Mouse (Mus musculus) spleen, adult 12 weeks (tissue): ENCODE data around the gene D17Wsu92e.
A peak's percentile ranks its signal among the peaks of the same experiment; 100 is the strongest.

Experiments used
- DNase-seq: peaks from one replicate; pipeline ENCODE4 v3.0.0; 2022; ENCODE audit warnings: low spot score

D17Wsu92e gene

DNA sequence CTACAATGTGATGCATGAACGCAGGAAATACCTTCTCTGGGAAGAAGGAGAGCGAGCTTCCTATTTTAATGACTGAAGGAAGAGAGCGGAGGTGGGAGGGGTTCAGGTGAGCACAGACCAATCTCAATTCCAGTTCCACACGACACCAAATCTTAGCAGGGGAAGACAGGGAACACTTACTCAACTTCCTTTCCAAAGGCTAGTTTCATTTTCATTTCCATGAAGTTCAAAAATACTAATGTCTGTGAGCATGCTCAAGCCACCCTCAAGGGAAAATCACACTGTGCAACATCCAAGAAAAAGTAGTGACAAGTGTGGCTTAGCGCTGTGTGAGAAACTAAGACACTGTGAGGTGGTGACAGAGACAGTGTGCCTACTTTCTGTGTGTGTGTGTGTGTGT, 30.4 kb downstream of the D17Wsu92e start:
- no peak for DNase-seq

DNA sequence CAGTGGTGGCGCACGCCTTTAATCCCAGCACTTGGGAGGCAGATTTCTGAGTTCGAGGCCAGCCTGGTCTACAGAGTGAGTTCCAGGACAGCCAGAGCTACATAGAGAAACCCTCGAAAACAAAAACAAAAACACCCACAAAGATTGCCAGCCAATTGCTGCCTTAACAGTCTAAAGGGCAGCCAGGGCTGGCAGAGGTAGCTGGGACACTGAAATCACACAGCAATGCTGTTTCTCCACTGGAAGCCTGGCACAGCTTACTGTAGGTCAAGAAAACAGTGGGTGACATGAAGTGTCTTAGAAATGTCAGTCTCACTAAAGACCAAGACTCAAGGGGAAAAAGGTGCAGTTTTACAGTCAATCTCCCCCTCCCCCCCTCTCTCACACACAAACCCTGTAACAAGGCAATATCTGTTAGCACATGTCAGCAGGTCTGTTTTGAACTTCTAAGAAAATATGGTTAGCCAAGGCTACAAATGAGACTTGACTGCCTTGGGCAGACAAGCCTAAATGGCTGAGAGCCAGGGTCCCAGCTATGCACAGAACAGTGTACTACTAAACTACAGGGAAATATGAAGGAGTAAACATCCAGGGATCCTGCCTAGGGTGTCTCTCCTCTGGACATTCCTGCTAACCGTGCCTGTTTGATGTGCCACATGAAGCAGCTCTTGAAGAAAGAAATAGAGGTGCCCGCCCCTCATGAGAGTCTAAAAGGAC, 31.8 kb downstream of the D17Wsu92e start:
- no peak for DNase-seq

GRCm38 (mm10) chr17:27783567-27783966, 36.9 kb downstream of the D17Wsu92e start:
- DNase-seq: no peak

DNA sequence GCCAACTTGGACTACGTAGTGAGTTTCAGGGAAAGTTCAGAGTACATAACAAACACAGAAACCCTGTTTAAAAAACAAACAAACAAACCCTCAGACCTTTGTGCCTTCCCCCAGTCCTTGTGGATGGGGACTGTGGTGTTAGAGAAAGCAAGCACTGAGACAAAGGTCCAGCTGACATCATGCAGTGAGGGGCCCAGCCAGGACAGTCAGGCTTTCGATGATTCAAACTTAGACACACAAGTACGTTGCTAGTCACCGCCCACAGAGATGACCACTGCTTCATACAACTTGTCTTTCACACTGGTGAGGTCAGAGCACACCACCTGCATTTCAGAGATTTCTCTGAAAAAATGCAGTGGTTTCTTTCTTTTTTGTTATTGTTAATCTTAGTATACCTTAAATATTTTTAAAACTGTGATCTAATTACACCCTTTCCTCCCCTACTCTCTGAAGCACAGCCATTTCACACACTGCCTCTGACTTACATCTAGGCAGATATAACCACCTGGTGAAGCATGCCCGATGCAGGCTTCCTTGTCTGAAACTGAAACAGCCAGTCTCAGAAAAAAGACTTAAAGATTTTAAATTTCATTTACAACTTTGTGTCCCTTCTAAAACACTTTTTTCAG, 39.3 kb downstream of the D17Wsu92e start:
- no peak for DNase-seq

DNA sequence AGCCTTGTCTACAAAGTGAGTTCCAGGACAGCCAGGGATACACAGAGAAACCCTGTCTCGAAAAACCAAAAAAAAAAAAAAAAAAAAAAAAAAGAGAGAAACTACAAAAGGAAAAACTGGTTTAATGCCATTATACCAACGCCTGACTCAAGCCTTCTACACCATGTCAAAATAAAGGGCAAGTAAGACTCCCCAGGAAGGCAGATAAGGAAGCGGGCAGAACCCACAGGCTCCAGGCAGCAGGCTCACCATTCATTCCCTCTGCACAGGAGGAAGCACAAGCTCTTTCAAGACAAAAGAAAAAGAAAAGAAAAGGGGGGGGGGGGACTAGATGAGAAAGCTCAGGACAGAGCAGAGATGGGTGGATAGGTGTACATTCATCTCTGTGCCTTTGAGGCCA, 40.7 kb downstream of the D17Wsu92e start:
- DNase-seq: no peak

DNA sequence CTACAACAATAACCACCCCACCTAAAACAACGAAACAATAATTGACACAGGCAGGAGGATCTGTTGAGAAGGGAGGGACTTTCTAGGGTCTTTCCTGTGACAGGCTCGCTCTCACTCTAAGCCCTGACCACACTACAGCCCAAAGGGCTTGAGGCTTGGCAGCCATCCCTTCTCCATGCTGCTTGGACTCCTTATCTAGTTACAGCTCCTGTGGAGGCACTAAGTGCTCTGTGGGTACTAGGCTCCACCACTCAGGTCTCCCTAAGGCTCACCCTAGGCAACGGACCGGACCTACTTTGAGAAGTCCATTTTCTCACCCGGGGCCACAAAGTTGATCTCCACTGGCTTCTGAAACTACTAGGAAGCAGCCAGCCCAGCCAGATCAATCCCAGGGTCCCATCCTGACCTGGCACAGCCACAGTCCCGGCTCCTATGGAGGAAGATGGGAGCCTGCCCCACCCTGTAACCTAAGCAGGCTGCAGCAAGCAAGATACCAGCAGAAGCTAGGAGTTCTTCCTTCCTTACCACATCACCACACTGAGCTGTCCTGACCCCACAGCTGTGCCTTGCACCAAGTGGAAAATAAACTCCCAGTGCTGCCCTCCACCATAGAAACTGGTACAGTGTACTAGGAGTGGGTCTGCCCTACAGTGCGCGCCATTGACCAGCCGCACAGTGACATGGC, 41.6 kb downstream of the D17Wsu92e start:
- peak; percentile 74 for DNase-seq

DNA sequence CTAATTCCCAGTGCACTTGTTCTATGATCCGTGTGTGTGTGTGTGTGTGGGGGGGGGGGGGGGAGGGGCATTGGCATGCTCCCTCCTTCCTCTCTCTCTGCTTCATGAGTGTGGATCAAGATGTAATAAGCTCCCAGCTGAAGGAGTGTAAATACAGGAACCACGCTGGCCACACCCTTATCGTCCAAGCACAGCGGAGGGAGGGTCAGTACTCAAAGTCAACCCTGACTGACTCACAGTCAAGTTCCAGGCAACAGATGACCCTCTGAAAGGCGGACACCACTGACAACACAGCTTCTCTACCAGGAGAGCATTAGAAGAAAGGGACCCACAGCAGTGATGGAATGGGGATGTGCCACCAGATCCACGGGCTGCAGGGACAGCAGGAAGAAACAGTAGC, 42.6 kb downstream of the D17Wsu92e start:
- DNase-seq: peak; percentile 63

DNA sequence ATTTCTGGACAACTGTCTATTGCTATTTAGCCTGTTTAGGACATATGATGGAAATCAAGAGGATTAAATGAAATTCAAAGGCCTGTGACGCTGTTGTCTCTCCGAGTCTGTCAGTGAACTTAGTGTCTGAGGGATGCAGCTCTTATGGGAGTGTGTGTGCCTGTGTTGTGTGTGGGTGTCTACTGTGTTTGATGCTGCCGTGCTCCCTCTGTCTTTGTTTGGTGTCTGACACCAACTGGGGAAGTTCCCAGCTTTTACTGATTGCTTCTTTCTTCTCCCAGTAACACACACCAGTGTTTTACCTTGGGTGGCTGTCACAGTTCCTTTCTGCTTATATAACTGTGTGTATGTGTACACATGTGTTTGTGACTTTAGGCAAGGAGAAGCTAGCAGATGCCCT, 46.2 kb downstream of the D17Wsu92e start:
- no peak for DNase-seq

- DNase-seq: no peak
These were observed 48.8 kb downstream of the D17Wsu92e start for GRCm38 (mm10) chr17:27771616-27772015.

DNA sequence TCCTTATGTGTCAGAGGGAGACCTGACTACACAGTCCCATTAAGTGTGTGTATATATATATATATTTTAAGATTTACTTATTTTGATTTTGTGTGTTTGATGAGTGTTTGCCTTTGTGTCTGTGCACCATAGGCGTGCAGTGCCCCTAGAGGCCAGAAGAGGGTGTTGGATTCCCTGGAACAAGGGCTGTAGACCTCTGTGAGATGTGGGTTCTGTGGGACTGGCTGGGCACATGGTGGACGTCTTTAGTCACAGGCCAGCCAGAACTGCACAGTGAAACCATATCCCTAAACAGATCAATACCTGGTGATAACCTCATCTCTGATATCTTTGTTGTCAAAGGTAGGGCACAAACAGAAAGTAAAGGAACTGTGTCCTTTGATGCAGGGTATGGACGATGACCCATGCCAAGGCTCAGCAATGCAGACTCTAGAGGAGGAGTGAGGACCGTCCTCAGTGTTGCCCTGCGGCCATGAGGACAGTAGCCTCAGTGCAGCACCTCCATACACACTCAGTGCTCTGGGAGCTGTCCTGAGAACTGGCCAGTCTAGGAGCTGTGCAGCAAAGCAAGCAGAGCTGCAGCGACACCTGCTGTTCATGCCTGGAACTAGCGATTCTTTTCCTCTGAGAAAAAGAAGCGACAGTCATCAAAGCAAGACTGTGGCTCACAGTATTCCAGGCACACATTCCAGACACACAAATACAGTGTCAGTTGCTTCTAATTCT, 51.5 kb downstream of the D17Wsu92e start:
- DNase-seq: peak; percentile 58

GRCm38 (mm10) chr17:27767543-27767942, 52.9 kb downstream of the D17Wsu92e start:
- DNase-seq: no peak

GRCm38 (mm10) chr17:27767120-27767519, 53.3 kb downstream of the D17Wsu92e start:
- no peak for DNase-seq

GRCm38 (mm10) chr17:27765066-27765465, 55.4 kb downstream of the D17Wsu92e start:
- DNase-seq: no peak

- no peak for DNase-seq
These were observed 56.0 kb downstream of the D17Wsu92e start for GRCm38 (mm10) chr17:27764453-27764852.

GRCm38 (mm10) chr17:27762884-27763283, 57.6 kb downstream of the D17Wsu92e start:
- DNase-seq: no peak

DNA sequence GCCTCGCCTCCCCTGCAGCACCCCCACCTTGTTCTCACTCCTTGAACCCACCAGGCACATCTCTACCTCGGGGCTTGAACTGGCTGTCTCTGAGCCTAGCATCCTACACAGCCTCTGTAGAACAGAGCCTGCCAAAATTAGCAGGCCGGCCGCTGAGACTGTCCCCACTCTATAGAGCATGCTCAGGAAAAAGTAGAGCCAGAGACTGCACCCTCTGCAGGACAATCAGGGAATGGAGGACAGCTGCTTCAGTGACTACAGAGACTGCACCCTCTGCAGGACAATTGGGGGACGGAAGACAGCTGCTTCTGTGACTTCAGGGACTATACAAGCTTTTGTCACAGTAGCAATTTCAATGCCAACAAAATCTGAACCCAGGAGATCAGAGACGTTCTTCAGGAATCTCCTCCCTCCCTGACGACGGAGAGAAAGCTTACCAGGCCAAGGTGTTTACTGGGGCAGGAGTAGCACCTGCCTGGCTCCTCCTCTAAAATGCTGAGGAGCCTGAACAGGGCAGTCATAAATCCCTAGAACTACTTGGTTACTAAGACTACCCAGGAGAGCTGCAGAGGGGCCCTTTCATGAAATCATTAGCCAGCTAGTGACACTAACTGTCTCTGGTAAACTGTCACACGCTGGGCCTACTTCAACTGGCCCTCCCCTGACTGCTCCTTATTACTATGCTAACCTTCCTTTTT, 58.7 kb downstream of the D17Wsu92e start:
- peak; percentile 21 for DNase-seq

- DNase-seq: no peak
These were observed 60.3 kb downstream of the D17Wsu92e start for GRCm38 (mm10) chr17:27760169-27760568.

DNA sequence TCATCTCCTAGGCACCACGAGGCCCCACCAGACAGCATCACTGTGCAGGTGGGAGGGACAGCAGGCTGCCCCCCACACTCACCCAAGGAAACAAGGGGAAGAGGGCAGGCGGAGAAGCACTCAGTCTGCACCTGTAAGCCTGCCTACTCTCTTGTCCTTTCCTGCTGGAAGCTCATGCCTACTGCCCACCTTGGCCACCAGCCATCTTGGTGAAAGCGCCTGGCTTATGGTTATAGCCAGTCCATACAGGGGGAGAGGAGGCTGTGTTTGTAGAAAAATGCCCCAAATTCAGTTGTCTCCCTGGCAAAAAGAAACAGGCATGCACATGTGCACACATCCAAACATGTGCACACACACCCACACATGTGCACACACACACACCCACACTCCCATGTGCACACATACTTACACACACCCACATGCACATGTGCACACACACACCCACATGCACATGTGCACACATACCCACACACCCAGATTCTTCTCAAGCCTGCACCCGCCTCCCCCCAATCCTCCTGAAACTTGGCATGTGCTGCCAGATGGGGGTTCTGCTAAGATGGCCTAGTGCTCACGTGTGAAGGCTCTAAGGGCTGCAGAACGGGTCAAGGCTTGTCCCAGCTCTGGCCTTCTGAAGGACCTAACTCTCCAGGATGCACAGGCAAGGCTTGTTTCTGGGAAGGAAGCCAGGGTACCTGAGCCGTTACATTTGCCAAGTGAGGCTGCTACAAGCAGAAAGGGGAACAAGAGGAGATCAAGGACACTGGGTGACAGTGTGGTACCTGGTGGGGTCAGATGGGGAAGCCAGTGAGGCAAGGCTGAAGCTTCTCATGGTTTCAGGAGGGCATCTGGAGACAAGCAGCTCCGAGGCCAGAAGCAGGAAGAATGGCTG, 68.9 kb downstream of the D17Wsu92e start:
- DNase-seq: no peak

DNA sequence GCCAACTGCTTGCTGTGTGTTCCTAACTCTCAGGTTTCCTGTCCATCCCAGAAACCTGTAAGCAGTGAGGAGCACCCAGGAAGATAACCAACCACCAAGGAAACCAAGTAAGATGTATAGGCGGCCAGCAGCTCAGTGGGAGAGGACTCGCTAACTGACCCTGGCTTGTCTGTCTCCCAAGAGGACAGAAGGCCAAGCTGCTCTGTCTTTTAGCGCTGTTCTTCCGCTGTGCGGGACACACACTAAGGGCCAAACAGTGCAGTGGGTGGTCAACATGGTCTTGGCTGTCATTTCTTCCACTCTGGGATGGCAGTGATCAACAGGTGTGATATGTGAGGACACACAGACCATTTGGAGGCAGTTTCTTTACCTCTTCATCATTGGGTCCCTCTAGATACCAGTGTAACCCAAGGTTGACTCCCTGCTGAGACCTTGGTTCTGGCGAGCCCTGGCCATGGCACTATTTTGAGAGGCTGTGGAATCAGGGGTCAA, 70.0 kb downstream of the D17Wsu92e start:
- DNase-seq: no peak

DNA sequence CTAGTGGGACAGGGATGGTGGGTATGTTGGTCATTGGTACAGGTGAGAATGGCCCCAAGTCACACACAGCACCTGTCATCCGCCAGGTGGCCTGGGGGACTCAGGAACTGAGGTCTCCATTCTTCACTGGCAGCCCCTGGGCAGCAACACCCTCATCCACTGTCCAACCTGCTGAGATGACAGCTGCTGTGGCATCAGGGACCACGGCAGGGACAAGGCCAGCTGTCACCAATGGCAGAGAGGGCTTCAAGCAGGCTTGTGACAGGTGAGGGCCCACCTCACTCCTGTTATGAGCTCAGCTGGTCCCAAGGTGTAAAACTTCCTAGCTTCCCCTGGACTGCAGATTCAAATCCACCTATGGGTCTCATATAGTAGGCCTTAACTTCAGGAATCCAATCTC, 72.3 kb downstream of the D17Wsu92e start:
- no peak for DNase-seq

DNA sequence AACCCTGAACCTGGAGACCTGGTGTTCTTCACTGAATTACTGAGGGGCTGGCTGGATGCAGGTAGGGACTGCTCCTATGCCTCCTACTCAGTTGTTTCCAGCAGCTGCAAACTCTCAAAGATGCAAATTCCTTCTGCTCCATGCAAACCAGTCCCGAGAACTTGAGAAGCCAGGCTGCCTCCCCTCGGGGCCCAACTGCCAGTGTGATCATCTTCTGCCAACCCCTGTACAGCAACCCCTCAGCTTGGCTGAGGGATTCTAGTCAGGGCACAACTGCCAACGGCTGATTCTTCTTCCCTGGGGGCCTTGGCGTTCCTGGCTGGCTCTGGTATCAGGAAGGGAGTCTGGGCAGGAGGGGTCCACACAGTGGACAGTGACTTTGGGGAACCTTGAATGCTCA, 74.0 kb downstream of the D17Wsu92e start:
- DNase-seq: no peak
